Mouse (Mus musculus) ES-E14 (cell line): ENCODE results near the gene Add2.

Experiments used
- HCFC1 ChIP-seq: IDR thresholded peaks from 2 replicates; pipeline ENCODE4 v1.6.1; 2012; ENCODE audit warnings: low read length, inconsistent platforms, borderline replicate concordance; ENCODE audit not compliant: insufficient read depth
- MAFK ChIP-seq: IDR thresholded peaks from 2 replicates; pipeline ENCODE4 v1.6.1; 2014; ENCODE audit warnings: mild to moderate bottlenecking, low read depth, low read length, inconsistent platforms; ENCODE audit not compliant: insufficient read depth

DNA sequence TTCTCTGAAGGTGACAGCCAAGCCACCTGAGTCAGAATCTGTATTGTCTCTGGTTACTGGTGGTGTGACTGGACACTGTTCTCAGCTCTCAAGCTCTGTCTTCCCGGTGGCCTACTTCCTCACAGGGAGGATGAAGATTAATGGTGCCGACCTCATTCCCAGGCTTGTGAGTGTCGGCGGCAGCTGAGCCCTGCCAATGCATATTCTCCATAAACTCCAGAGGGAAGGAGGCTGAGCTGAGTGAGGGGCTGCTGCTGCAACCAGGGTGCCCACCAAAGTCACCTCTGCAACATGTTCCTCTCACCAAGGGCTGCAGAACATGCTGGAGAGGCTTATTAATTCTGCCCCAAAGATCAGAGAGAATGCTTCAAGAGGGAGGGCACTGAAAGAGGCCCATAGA lies 24.1 kb downstream of the Add2 start:
- no peak for TF ChIP-seq MAFK
- no peak for TF ChIP-seq HCFC1
